Mouse (Mus musculus): ENCODE data around the gene Atp8b4.

DNA sequence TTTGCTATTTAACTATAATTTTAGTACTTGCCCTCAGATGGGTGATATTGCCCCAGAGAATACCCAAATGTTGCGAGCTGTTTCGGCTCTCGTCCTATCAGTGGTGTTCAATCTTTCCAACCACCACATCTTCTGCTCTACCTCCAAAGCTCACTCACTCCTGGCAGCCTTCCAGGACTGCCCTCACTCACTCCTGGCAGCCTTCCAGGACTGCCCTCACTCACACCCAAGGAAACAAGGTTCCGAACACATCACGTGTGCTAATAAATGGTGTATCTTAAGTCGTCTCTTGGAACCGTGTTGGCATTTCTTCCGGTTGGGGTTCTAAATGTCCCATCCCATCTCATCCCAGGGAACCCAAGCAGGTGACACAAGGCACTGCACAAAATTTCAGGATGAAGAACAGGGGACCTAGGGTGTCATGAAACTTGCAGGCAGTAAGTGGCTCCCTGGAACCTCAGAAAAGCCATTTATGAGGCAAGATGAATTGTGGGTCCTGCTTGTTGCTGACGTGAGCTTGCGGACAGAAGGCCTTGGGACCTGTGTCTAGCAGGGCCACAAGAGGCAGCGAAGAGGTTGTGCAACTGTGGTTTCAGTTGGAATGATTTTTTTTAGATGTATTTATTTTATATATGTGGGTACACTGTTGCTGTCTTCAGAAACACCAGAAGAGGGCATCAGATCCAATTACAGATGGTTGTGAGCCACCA is 19.6 kb upstream of the Atp8b4 start:
- TF ChIP-seq CTCF (IDR thresholded peaks at IDR 0.05; ENCODE audit: low read depth, low read length) (no peak), POLR2A (IDR thresholded peaks at IDR 0.05; ENCODE audit: insufficient read depth, low read length) (no peak)

Measured in ES-Bruce4 (cell line).